Mouse (Mus musculus): ENCODE results near the gene Klhl35. TPM values are rescaled to one million over a fixed set of nuclear protein-coding genes. Genes with fewer than 3 reads are reported as not detected.

Klhl35 gene
- total RNA-seq, 2 experiments from 2014 or later = 3.1 to 3.6 TPM

DNA sequence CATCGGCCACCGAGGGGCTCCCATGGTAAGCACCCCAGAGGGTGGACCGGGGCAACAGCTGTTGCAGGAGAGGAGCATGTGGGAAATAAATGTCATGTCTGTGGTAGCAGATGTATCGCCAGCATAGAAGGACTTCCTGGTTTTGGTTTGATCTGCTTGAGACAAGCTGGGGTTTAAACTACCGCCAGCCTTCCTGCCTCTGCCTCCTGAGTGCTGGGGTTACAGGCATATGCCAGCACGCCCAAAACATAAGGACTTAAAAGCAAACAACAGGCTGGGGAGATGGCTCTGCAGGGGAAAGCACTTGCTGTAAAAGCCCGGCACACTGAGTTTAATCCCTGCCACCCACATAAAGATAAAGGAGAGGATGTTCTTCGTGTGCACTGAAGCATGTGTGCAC is 16.7 kb upstream of the Klhl35 start:
- DNase-seq (ENCODE audit: low spot score in 2 of 2) = no peak
- intact Hi-C loops (cut with DNase I) = no loop called here

GRCm38 (mm10) chr7:99449751-99450150 is 16.1 kb upstream of the Klhl35 start:
- no peak for DNase-seq (ENCODE audit: low spot score in 2 of 2)
- intact Hi-C loops (cut with DNase I) = loop anchor here (1.0 kb wide), 1 partner anchor 74 kb away; no protein-coding TSS in a partner anchor

DNA sequence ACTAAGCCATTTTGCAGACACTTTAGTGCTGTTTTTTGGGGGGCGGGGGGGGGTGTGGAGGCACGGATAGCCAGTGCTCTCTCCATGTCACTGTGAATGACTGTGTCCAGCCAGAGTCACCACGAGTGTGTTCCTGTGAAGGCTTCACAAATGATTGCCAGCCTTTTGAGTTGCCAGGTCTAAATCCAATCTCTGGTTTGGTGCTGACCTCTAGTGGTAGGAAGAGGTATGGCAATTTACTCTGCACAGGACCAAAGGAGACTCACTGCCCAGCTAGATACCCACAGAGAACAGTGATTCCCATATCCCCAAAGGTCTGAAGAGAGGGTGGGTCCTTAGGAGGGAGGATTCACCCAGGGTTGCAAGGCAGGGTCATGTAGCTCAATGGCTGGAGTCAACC is 15.1 kb upstream of the Klhl35 start:
- intact Hi-C loops (cut with DNase I) = loop anchor here (1.0 kb wide), 1 partner anchor 75 kb away; no protein-coding TSS in a partner anchor
- DNase-seq (ENCODE audit: low spot score in 2 of 2) = peak; percentile 45 to 58

GRCm38 (mm10) chr7:99452859-99453258 is 12.9 kb upstream of the Klhl35 start:
- intact Hi-C loops (cut with DNase I) = no loop called here
- DNase-seq (ENCODE audit: low spot score in 2 of 2) = no peak

- intact Hi-C loops (cut with DNase I) = no loop called here
These were observed 11.8 kb upstream of the Klhl35 start for GRCm38 (mm10) chr7:99454044-99454443.

DNA sequence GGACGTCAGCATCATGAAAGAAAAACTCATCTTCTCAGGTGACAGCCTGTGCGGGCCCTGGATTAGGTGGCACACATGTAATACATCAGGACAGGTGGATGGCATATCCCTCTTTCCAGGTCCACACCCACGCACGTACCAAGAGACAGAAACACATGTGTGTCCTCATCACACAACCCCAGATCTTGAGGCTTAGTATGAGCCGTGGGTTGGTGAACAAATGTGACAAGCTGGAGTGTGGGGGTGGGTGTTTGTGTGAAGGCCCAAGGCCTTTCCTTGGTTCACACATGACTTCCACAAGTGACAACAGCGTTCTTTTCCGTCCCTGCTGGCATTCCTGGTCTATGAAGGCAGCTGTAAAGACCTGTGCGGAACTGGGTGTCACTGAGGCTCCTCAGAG is 7.0 kb upstream of the Klhl35 start:
- intact Hi-C loops (cut with DNase I) = no loop called here
- peak; percentile 50 to 61 for DNase-seq (ENCODE audit: low spot score in 2 of 2)

More at GRCm38 (mm10) chr7:99454044-99454443, 11.8 kb upstream of the Klhl35 start:
- no peak for DNase-seq (ENCODE audit: low spot score in 2 of 2)

DNA sequence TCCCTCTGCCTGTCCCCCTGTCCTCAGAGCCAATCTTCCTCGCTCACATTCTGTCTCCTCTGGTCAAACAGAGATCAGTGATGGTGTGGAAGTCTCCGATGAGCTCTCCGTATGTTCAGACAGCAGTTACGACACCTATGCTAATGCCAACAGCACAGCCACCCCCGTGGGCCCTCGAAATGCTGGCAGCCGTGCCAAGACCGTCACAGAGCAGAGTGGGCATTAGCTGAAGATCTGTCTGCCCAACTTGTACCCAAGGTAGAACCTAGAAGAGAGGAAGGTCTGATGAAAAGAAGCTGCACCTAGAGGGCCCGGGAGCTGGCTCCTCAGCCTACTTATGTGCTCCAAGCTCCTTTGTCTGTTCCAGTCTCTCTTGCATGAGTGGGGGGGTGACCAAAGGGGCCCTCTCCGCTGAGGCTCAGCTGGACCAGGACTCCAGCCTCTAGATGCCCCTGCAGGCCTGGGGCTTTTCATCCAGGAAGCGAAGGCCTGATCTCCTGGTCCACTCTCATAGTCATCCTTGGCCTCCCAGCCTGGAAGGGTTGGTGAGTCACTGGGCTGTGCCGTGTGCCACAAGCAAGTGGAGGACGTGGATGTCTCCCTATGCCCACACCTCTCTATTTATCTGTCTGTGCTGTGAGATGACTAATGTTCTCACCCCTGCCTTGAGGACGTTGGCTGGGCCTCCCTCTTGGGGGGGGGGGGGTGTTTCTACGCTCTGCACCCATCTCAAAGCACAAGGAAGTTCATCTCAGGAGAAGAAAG is 5.7 kb upstream of the Klhl35 start:
- intact Hi-C loops (cut with DNase I) = no loop called here
- DNase-seq (ENCODE audit: low spot score in 2 of 2) = peak; percentile 39 to 45

DNA sequence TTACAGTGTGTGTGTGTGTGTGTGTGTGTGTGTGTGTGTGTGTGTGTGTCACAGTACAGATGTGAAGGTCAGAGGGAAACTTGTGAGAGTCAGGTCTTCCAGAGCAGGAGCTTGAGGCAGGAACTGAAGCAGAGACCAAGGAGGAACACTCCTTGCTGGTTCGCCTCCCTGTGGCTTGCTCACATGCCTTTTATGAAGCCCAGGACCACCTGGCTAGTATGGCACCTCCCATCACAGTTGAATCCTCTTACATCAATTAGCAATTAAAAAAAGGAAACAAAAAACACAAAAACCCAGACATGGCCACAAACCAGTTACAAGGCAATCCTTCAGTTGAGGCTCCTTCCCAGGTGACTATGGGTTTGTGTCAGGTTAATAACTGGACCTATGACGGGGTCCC is 2.7 kb upstream of the Klhl35 start:
- intact Hi-C loops (cut with DNase I) = no loop called here
- no peak for DNase-seq (ENCODE audit: low spot score in 2 of 2)

DNA sequence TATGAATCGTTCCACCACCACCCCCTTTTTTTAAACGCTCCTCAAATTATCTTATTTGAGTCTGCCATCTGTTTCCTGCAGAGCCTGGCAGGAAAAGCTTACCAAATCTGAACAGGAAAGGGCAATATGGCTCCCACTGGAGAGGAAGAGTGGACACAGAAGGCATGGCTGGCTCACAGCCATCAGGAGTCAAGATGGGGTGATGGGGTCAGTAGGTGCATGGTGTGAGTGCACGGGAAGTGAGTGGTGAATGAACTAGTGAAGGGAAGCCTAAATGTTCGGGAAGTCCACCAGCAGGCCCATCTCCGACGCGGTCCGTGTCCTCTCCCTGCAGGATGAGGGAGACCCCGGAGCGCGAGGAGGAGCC is 2.1 kb downstream of the Klhl35 start:
- DNase-seq (ENCODE audit: low spot score in 2 of 2) = peak; percentile 39 to 41

GRCm38 (mm10) chr7:99468283-99469132 is 2.7 kb downstream of the Klhl35 start:
- DNase-seq (ENCODE audit: low spot score in 2 of 2) = peak; percentile 80 to 87
- intact Hi-C loops (cut with DNase I) = no loop called here

More for the DNA sequence above, 2.1 kb downstream of the Klhl35 start:
- intact Hi-C loops (cut with DNase I) = no loop called here

GRCm38 (mm10) chr7:99469680-99470405 is 4.0 kb downstream of the Klhl35 start:
- DNase-seq (ENCODE audit: low spot score in 2 of 2) = no peak
- intact Hi-C loops (cut with DNase I) = no loop called here

GRCm38 (mm10) chr7:99471578-99471977 is 5.8 kb downstream of the Klhl35 start:
- intact Hi-C loops (cut with DNase I) = no loop called here
- no peak for DNase-seq (ENCODE audit: low spot score in 2 of 2)

DNA sequence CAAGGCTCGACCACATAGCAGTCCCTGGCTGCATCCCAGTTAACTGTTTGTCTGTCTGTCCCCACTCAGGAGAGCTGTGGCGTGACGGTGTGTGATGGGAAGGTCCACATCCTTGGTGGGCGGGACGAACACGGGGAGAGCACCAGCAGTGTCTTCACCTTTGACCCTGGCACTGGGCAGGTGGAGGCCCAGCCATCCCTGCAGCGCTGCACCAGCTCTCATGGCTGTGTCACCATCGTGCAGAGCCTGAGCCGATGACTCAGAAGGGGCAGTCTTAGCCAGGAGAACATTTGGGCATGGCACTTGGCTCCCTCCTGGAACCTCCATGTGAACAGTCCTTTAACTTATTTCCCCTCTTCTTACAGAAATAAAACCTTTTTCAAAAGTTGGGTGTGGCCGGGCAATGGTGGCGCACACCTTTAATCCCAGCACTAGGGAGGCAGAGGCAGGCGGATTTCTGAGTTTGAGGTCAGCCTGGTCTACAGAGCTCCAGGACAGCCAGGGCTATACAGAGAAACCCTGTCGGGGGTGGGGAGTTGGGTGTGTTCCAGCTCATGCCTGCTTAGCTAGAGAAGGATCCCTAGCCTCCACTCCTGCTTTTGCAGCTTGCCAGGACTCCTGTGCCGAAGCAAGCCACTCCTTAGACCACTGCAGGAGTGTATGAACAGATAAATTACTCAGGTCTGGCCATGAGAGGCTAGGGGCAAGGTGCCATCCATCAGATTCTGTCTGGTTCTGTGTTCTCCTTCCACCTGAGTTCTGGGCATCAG is 8.0 kb downstream of the Klhl35 start:
- no peak for DNase-seq (ENCODE audit: low spot score in 2 of 2)
- intact Hi-C loops (cut with DNase I) = no loop called here

- intact Hi-C loops (cut with DNase I) = no loop called here
- DNase-seq (ENCODE audit: low spot score in 2 of 2) = no peak
These were observed 9.2 kb downstream of the Klhl35 start for GRCm38 (mm10) chr7:99474836-99475561.

GRCm38 (mm10) chr7:99475562-99475911 is 9.7 kb downstream of the Klhl35 start:
- intact Hi-C loops (cut with DNase I) = no loop called here

GRCm38 (mm10) chr7:99476558-99477114 is 10.8 kb downstream of the Klhl35 start:
- intact Hi-C loops (cut with DNase I) = no loop called here
- DNase-seq (ENCODE audit: low spot score in 2 of 2) = no peak

More at GRCm38 (mm10) chr7:99475562-99475911, 9.7 kb downstream of the Klhl35 start:
- no peak for DNase-seq (ENCODE audit: low spot score in 2 of 2)

DNA sequence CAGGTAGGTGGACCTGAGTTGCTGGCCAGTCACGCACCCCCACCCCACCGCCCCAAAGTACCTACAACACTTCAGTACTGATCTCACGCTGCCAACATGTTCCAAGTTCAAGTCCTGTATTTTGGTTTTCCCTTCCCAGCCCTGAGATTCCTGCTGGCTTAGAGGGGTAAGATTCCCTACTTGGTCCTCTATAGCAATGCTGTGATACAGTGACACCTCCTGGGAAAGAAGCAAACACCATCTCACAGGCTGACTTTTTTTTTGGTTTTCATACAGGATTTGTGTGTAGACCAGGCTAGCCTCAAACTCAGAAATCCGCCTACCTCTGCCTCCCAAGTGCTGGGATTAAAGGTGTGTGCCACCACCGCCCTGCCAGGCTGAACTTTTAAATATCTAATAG is 11.4 kb downstream of the Klhl35 start:
- intact Hi-C loops (cut with DNase I) = no loop called here
- no peak for DNase-seq (ENCODE audit: low spot score in 2 of 2)

DNA sequence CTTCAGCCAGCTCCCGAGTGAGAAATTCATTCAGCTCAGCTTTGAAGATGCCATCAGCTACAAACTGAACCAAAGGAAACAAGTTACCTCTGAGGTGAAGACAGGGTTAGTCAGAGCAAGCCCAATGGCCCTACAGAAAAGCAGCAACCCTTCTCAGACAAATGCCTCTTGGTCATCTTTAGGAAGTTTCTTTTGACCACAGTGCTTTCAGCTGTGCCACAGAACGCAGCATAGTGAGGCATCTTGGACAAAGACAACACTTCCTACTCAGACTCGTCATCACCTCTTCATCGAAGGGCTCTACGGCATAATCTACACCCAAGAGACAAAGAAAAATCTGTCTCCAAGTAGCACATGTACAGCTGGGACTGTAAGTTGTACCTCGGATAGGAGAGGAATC is 16.8 kb downstream of the Klhl35 start:
- DNase-seq (ENCODE audit: low spot score in 2 of 2) = no peak
- intact Hi-C loops (cut with DNase I) = loop anchor here (10.0 kb wide), 1 partner anchor 382 kb away; the partner anchor contains the start of gene Spcs2
